Mouse (Mus musculus) kidney, embryonic 14.5 days (tissue): ENCODE measurements around the gene Spa17. TPM values are rescaled to one million over a fixed set of nuclear protein-coding genes. Genes with fewer than 3 reads are reported as not detected.

ENCODE experiments used
- ATAC-seq: fragments of 200-750 bp; cut with Nextera tagmentation; 2 replicates; pipeline ENCODE4 v1.8.0; 2017; ENCODE audit warnings: moderate number of reproducible peaks, mild to moderate bottlenecking, moderate TSS enrichment, moderate library complexity; ENCODE audit not compliant: low FRiP score, low TSS enrichment
- H3K27ac ChIP-seq: fragments of 300-500 bp; sonication (generic); 2 replicates; pipeline ENCODE4 v1.5.1; 2014; ENCODE audit warnings: low read depth, mild to moderate bottlenecking, low read length, moderate library complexity, mixed read lengths
- H3K27me3 ChIP-seq: fragments of 300-500 bp; sonication (generic); 2 replicates; pipeline ENCODE4 v1.6.1; 2014; ENCODE audit warnings: mild to moderate bottlenecking, low read length; ENCODE audit not compliant: control insufficient read depth, insufficient read depth
- H3K36me3 ChIP-seq: fragments of 300-500 bp; sonication (generic); 2 replicates; pipeline ENCODE4 v1.6.1; 2014; ENCODE audit warnings: low read length, mixed read lengths; ENCODE audit not compliant: control insufficient read depth, insufficient read depth
- H3K4me1 ChIP-seq: fragments of 300-500 bp; sonication (generic); 2 replicates; pipeline ENCODE4 v1.6.1; 2014; ENCODE audit warnings: low read length, mixed read lengths; ENCODE audit not compliant: control insufficient read depth, insufficient read depth
- H3K4me2 ChIP-seq: fragments of 300-500 bp; sonication (generic); replicated peaks from 2 replicates; pipeline ENCODE4 v1.6.1; 2014; ENCODE audit warnings: low read depth, mild to moderate bottlenecking, low read length
- H3K4me3 ChIP-seq: fragments of 300-500 bp; sonication (generic); 2 replicates; pipeline ENCODE4 v1.5.1; 2014; ENCODE audit warnings: mild to moderate bottlenecking, low read length
- H3K9ac ChIP-seq: fragments of 300-500 bp; sonication (generic); 2 replicates; pipeline ENCODE4 v1.6.1; 2014; ENCODE audit warnings: low read depth, mild to moderate bottlenecking, low read length, moderate library complexity
- H3K9me3 ChIP-seq: fragments of 300-500 bp; sonication (generic); 2 replicates; pipeline ENCODE4 v1.6.1; 2016; ENCODE audit warnings: low read length; ENCODE audit not compliant: control insufficient read depth
- WGBS: fragments of 180-500 bp; shearing (Covaris S2); extraction: QIAGEN DNeasy Blood & Tissue Kit; methylation state at CpG from one replicate; pipeline ENCODE4 v1.1.7; 2014; 5-methylcytosine and 5-hydroxymethylcytosine counted together
- polyA plus RNA-seq: library from polyadenylated mRNA; unstranded; fragments of >200 nt; fragmentation: Nextera tagmentation; extraction: Ambion mirVana; gene quantifications from 2 replicates; pipeline ENCODE4 v1.2.1, GENCODE M21; 2014

Spa17 gene
- polyA plus RNA-seq, 1 experiment from 2014 or later, result 6.7 TPM

GRCm38 (mm10) chr9:37625641-37626040 lies 12.1 kb upstream of the Spa17 start:
- Histone ChIP-seq H3K4me3 (no peak overlapping the region), H3K4me2 (no peak overlapping the region), H3K27ac (no peak overlapping the region), H3K9ac (no peak overlapping the region), H3K9me3 (no peaks in the 10 kb centered on the region), H3K4me1 (no peaks in the 10 kb centered on the region), H3K36me3 (no peaks in the 10 kb centered on the region), H3K27me3 (no peaks in the 10 kb centered on the region)
- ATAC-seq, result no peak
- 27% methylated on average over 7 of the region's 7 CpGs for WGBS

GRCm38 (mm10) chr9:37625129-37625528 lies 11.6 kb upstream of the Spa17 start:
- no peak overlapping the region for H3K27ac ChIP-seq
- ATAC-seq, result no peak
- H3K4me2 ChIP-seq, result no peak overlapping the region
- no peaks in the 10 kb centered on the region for H3K27me3 ChIP-seq
- H3K4me3 ChIP-seq, result no peak overlapping the region
- H3K9me3 ChIP-seq, result no peaks in the 10 kb centered on the region
- H3K9ac ChIP-seq, result no peak overlapping the region
- H3K4me1 ChIP-seq, result no peaks in the 10 kb centered on the region
- 44% methylated on average over 3 of the region's 3 CpGs for WGBS
- H3K36me3 ChIP-seq, result no peaks in the 10 kb centered on the region

- Histone ChIP-seq H3K9me3 (no peaks in the 10 kb centered on the region), H3K36me3 (no peaks in the 10 kb centered on the region), H3K27ac (no peak overlapping the region), H3K9ac (no peak overlapping the region), H3K4me1 (no peaks in the 10 kb centered on the region), H3K4me2 (no peak overlapping the region), H3K27me3 (no peaks in the 10 kb centered on the region), H3K4me3 (no peak overlapping the region)
- 73% methylated on average over 1 of the region's 1 CpGs for WGBS
- no peak for ATAC-seq
Measured at GRCm38 (mm10) chr9:37624502-37624901, 11.0 kb upstream of the Spa17 start.

GRCm38 (mm10) chr9:37623981-37624380 lies 10.5 kb upstream of the Spa17 start:
- WGBS, result 83% methylated on average over 3 of the region's 3 CpGs
- Histone ChIP-seq H3K9ac (no peak overlapping the region), H3K4me2 (no peak overlapping the region), H3K36me3 (no peaks in the 10 kb centered on the region), H3K9me3 (no peaks in the 10 kb centered on the region), H3K4me1 (no peaks in the 10 kb centered on the region), H3K4me3 (no peak overlapping the region), H3K27ac (no peak overlapping the region), H3K27me3 (no peaks in the 10 kb centered on the region)
- no peak for ATAC-seq

GRCm38 (mm10) chr9:37621290-37621689 lies 7.8 kb upstream of the Spa17 start:
- 89% methylated on average over 6 of the region's 6 CpGs for WGBS
- no peak overlapping the region for H3K27ac ChIP-seq
- H3K9ac ChIP-seq, result no peak overlapping the region
- no peaks in the 10 kb centered on the region for H3K4me1 ChIP-seq
- H3K4me3 ChIP-seq, result no peak overlapping the region
- H3K36me3 ChIP-seq, result no peaks in the 10 kb centered on the region
- no peak for ATAC-seq
- H3K27me3 ChIP-seq, result peaks cover 4% of the 10 kb centered on the region; the same call in 1 of the 2 replicates
- no peak overlapping the region for H3K4me2 ChIP-seq
- no peaks in the 10 kb centered on the region for H3K9me3 ChIP-seq

- H3K9ac ChIP-seq, result no peak overlapping the region
Measured at GRCm38 (mm10) chr9:37616770-37617169, 3.2 kb upstream of the Spa17 start.

GRCm38 (mm10) chr9:37615220-37615619 lies 1.7 kb upstream of the Spa17 start:
- no peaks in the 10 kb centered on the region for H3K9me3 ChIP-seq
- no peak overlapping the region for H3K4me2 ChIP-seq
- no peak overlapping the region for H3K4me3 ChIP-seq
- no peaks in the 10 kb centered on the region for H3K36me3 ChIP-seq
- WGBS, result 72% methylated on average over 5 of the region's 5 CpGs
- no peak for ATAC-seq
- H3K27me3 ChIP-seq, result peaks cover 4% of the 10 kb centered on the region; the same call in 1 of the 2 replicates
- H3K9ac ChIP-seq, result no peak overlapping the region
- H3K4me1 ChIP-seq, result peaks cover 6% of the 10 kb centered on the region; the same call in 1 of the 2 replicates
- H3K27ac ChIP-seq, result no peak overlapping the region

More at GRCm38 (mm10) chr9:37616770-37617169, 3.2 kb upstream of the Spa17 start:
- no peak for ATAC-seq
- H3K4me3 ChIP-seq, result no peak overlapping the region
- no peak overlapping the region for H3K4me2 ChIP-seq
- H3K27ac ChIP-seq, result no peak overlapping the region
- no peaks in the 10 kb centered on the region for H3K9me3 ChIP-seq
- WGBS, result 72% methylated on average over 2 of the region's 2 CpGs
- no peaks in the 10 kb centered on the region for H3K36me3 ChIP-seq
- H3K4me1 ChIP-seq, result peaks cover 6% of the 10 kb centered on the region; the same call in 1 of the 2 replicates
- peaks cover 4% of the 10 kb centered on the region; the same call in 1 of the 2 replicates for H3K27me3 ChIP-seq

- Histone ChIP-seq H3K27me3 (peaks cover 4% of the 10 kb centered on the region; the same call in 1 of the 2 replicates), H3K4me1 (peaks cover 6% of the 10 kb centered on the region; the same call in 1 of the 2 replicates), H3K4me2 (peak overlapping the region; percentile 81; the same call in 1 of the 2 replicates), H3K36me3 (no peaks in the 10 kb centered on the region), H3K4me3 (no peak overlapping the region), H3K9me3 (no peaks in the 10 kb centered on the region), H3K27ac (no peak overlapping the region), H3K9ac (no peak overlapping the region)
- ATAC-seq, result peak; percentile 3; the same call in 1 of the 2 replicates
Measured at GRCm38 (mm10) chr9:37614316-37614715, 794 bp upstream of the Spa17 start.

GRCm38 (mm10) chr9:37613911-37614280 lies 374 bp upstream of the Spa17 start:
- H3K4me3 ChIP-seq, result peak overlapping the region; percentile 72
- H3K36me3 ChIP-seq, result no peaks in the 10 kb centered on the region
- H3K27ac ChIP-seq, result no peak overlapping the region
- 22% methylated on average over 6 of the region's 6 CpGs for WGBS
- peak overlapping the region; percentile 52; the same call in 1 of the 2 replicates for H3K9ac ChIP-seq
- ATAC-seq, result no peak; the same call in 1 of the 2 replicates
- H3K9me3 ChIP-seq, result no peaks in the 10 kb centered on the region
- peaks cover 4% of the 10 kb centered on the region; the same call in 1 of the 2 replicates for H3K27me3 ChIP-seq
- H3K4me1 ChIP-seq, result peaks cover 6% of the 10 kb centered on the region; the same call in 1 of the 2 replicates
- H3K4me2 ChIP-seq, result peak overlapping the region; percentile 81
